Mouse (Mus musculus): Measurements from ENCODE around the gene Ciapin1. TPM values are rescaled to one million over a fixed set of nuclear protein-coding genes. Genes with fewer than 3 reads are reported as not detected.

Gene Ciapin1
- total and polyA plus RNA-seq, 3 experiments, result 122 to 263 TPM; not detected in 1

- no peak within 1 kb of the TSS for H3K4me3 ChIP-seq (ENCODE audit: control insufficient read depth in 1 of 2, insufficient read depth in 1 of 2, low read depth in 2 of 2, low read length in 2 of 2)
- no peak for DNase-seq (ENCODE audit: low read depth, low spot score)
- no peak within 1 kb of the TSS for H3K9ac ChIP-seq (ENCODE audit: control insufficient read depth, low read depth, low read length, poor library complexity, severe bottlenecking)
- no peaks in the 10 kb centered on the region for H3K36me3 ChIP-seq (ENCODE audit: control insufficient read depth in 1 of 2, insufficient read depth in 2 of 2, low read length in 2 of 2)
- no peaks in the 10 kb centered on the region for H3K9me3 ChIP-seq (replicated peaks; ENCODE audit: insufficient read depth, low read length)
- no peak for TF ChIP-seq KAT2A (conservative IDR thresholded peaks at IDR 0.05; ENCODE audit: low read depth, low read length)
- TF ChIP-seq UBTF (IDR thresholded peaks at IDR 0.05; ENCODE audit: borderline replicate concordance, insufficient read depth, low read depth, low read length), result no peak
- TF ChIP-seq GATA1 (IDR thresholded peaks at IDR 0.05; ENCODE audit: low read depth, low read length), result no peak
- no peak for TF ChIP-seq NELFE (IDR thresholded peaks at IDR 0.05; ENCODE audit: low read depth, low read length)
- no peaks in the 10 kb centered on the region for H3K4me1 ChIP-seq (ENCODE audit: control insufficient read depth in 1 of 2, insufficient read depth in 2 of 2, low read length in 2 of 2)
- H3K79me2 ChIP-seq (ENCODE audit: control insufficient read depth, insufficient read depth, low read length, poor library complexity), result no peaks in the 10 kb centered on the region
- no peak within 1 kb of the TSS for H3K27ac ChIP-seq (ENCODE audit: control insufficient read depth, low read depth, low read length)
- 0 out of 4 replicates have a peak, but pooled peaks cover 0 to 1% of the 10 kb centered on the region in 2 experiments for H3K27me3 ChIP-seq (ENCODE audit: control insufficient read depth in 1 of 2, insufficient read depth in 2 of 2, low read length in 2 of 2)
Measured at GRCm38 (mm10) chr8:94771941-94772670, 66.1 kb downstream of the Ciapin1 start, which contains the start of gene Cx3cl1. Gene Cx3cl1 (plus strand): TSS chr8:94772009.

- Histone ChIP-seq H3K27ac (ENCODE audit: control insufficient read depth, low read depth, low read length) (no peak overlapping the region), H3K36me3 (ENCODE audit: control insufficient read depth in 1 of 2, insufficient read depth in 2 of 2, low read length in 2 of 2) (no peaks in the 10 kb centered on the region), H3K9ac (ENCODE audit: control insufficient read depth, low read depth, low read length, poor library complexity, severe bottlenecking) (no peak overlapping the region), H3K4me3 (ENCODE audit: control insufficient read depth in 1 of 2, insufficient read depth in 1 of 2, low read depth in 2 of 2, low read length in 2 of 2) (no peak overlapping the region), H3K4me1 (ENCODE audit: control insufficient read depth in 1 of 2, insufficient read depth in 2 of 2, low read length in 2 of 2) (no peaks in the 10 kb centered on the region), H3K27me3 (ENCODE audit: control insufficient read depth in 1 of 2, insufficient read depth in 2 of 2, low read length in 2 of 2) (peaks cover 0 to 6% of the 10 kb centered on the region in 2 experiments; a peak in 2 of 4 replicates), H3K79me2 (ENCODE audit: control insufficient read depth, insufficient read depth, low read length, poor library complexity) (no peaks in the 10 kb centered on the region), H3K9me3 (replicated peaks; ENCODE audit: insufficient read depth, low read length) (no peaks in the 10 kb centered on the region)
- no peak for DNase-seq (ENCODE audit: low read depth, low spot score)
- no peak for TF ChIP-seq ZMIZ1 (IDR thresholded peaks at IDR 0.05; ENCODE audit: low read depth, low read length)
- no peak for TF ChIP-seq ZKSCAN1 (IDR thresholded peaks at IDR 0.05; ENCODE audit: low read depth, low read length)
- TF ChIP-seq TBP (IDR thresholded peaks at IDR 0.05; ENCODE audit: low read depth, low read length), result no peak
- TF ChIP-seq JUND (IDR thresholded peaks at IDR 0.05; ENCODE audit: low read depth, low read length), result no peak
- TF ChIP-seq RCOR1 (IDR thresholded peaks at IDR 0.05; ENCODE audit: low read depth, low read length), result no peak
- TF ChIP-seq MEF2A (IDR thresholded peaks at IDR 0.05; ENCODE audit: extremely low read depth, insufficient replicate concordance, low read depth, low read length, poor library complexity, severe bottlenecking), result no peak
- no peak for TF ChIP-seq ELF1 (IDR thresholded peaks at IDR 0.05; ENCODE audit: low read depth, low read length)
Measured at GRCm38 (mm10) chr8:94770945-94771344, 67.2 kb downstream of the Ciapin1 start.

Other genes starting within 250 kb of the Ciapin1 start
- gene Rspry1, start 236.4 kb downstream of the Ciapin1 start, total RNA-seq (2012; rRNA removed), result 32.2 and 34.1 TPM in 2 replicates
- 10 to 100 TPM in 1 of 2 experiments, not detected in 1; 24.5 TPM for gene Rspry1, start 236.4 kb downstream of the Ciapin1 start, polyA plus RNA-seq (2012; ENCODE audit: insufficient read depth in 1 of 2, insufficient read length in 2 of 2, low read depth in 1 of 2, low replicate concordance in 2 of 2, missing spikeins in 1 of 2)
- 43.3 and 46.3 TPM in 2 replicates for gene Fam192a, start 236.4 kb downstream of the Ciapin1 start, total RNA-seq (2012; rRNA removed)
- gene Fam192a, start 236.4 kb downstream of the Ciapin1 start, polyA plus RNA-seq (2012; ENCODE audit: insufficient read depth in 1 of 2, insufficient read length in 2 of 2, low read depth in 1 of 2, low replicate concordance in 2 of 2, missing spikeins in 1 of 2), result 10 to 100 TPM in 1 of 2 experiments, not detected in 1; 88.1 TPM
- gene Arl2bp, start 171.8 kb downstream of the Ciapin1 start, total RNA-seq (2012; rRNA removed), result 43.8 and 46.7 TPM in 2 replicates
- gene Arl2bp, start 171.8 kb downstream of the Ciapin1 start, polyA plus RNA-seq (2012; ENCODE audit: insufficient read depth in 1 of 2, insufficient read length in 2 of 2, low read depth in 1 of 2, low replicate concordance in 2 of 2, missing spikeins in 1 of 2), result 100 to 1,000 TPM in 1 of 2 experiments, 10 to 100 TPM in 1; 96.1 to 515 TPM
- not detected in 2 replicates for gene Pllp, start 142.1 kb downstream of the Ciapin1 start, total RNA-seq (2012; rRNA removed)
- gene Pllp, start 142.1 kb downstream of the Ciapin1 start, polyA plus RNA-seq (2012; ENCODE audit: insufficient read depth in 1 of 2, insufficient read length in 2 of 2, low read depth in 1 of 2, low replicate concordance in 2 of 2, missing spikeins in 1 of 2), result under 1 TPM in 1 of 2 experiments, not detected in 1; 0.06 TPM
- not detected in 2 replicates for gene Ccl22, start 92.8 kb downstream of the Ciapin1 start, total RNA-seq (2012; rRNA removed)
- gene Ccl22, start 92.8 kb downstream of the Ciapin1 start, polyA plus RNA-seq (2012; ENCODE audit: insufficient read depth in 1 of 2, insufficient read length in 2 of 2, low read depth in 1 of 2, low replicate concordance in 2 of 2, missing spikeins in 1 of 2), result under 1 TPM in 1 of 2 experiments, not detected in 1; 0.06 TPM
- not detected in 2 replicates for gene Cx3cl1, start 66.3 kb downstream of the Ciapin1 start, total RNA-seq (2012; rRNA removed)
- not detected for gene Cx3cl1, start 66.3 kb downstream of the Ciapin1 start, polyA plus RNA-seq (2012; ENCODE audit: insufficient read depth in 1 of 2, insufficient read length in 2 of 2, low read depth in 1 of 2, low replicate concordance in 2 of 2, missing spikeins in 1 of 2)
- gene Ccl17, start 27.9 kb downstream of the Ciapin1 start, total RNA-seq (2012; rRNA removed), result 1.2 TPM in 1 of 2 replicates, not detected in the other
- under 1 TPM in 1 of 2 experiments, not detected in 1; 0.43 TPM for gene Ccl17, start 27.9 kb downstream of the Ciapin1 start, polyA plus RNA-seq (2012; ENCODE audit: insufficient read depth in 1 of 2, insufficient read length in 2 of 2, low read depth in 1 of 2, low replicate concordance in 2 of 2, missing spikeins in 1 of 2)
- gene Coq9, start within 50 bp of the Ciapin1 start, total RNA-seq (2012; rRNA removed), result 84.6 and 91.9 TPM in 2 replicates
- 100 to 1,000 TPM in 1 of 2 experiments, not detected in 1; 169 TPM for gene Coq9, start within 50 bp of the Ciapin1 start, polyA plus RNA-seq (2012; ENCODE audit: insufficient read depth in 1 of 2, insufficient read length in 2 of 2, low read depth in 1 of 2, low replicate concordance in 2 of 2, missing spikeins in 1 of 2)
- gene Polr2c, start 19.1 kb upstream of the Ciapin1 start, total RNA-seq (2012; rRNA removed), result 92.0 and 92.5 TPM in 2 replicates
- 100 to 1,000 TPM; 151 to 181 TPM for gene Polr2c, start 19.1 kb upstream of the Ciapin1 start, polyA plus RNA-seq (2012; ENCODE audit: insufficient read depth in 1 of 2, insufficient read length in 2 of 2, low read depth in 1 of 2, low replicate concordance in 2 of 2, missing spikeins in 1 of 2)
- gene Dok4, start 38.0 kb upstream of the Ciapin1 start, total RNA-seq (2012; rRNA removed), result 1.5 TPM in 2 replicates
- gene Dok4, start 38.0 kb upstream of the Ciapin1 start, polyA plus RNA-seq (2012; ENCODE audit: insufficient read depth in 1 of 2, insufficient read length in 2 of 2, low read depth in 1 of 2, low replicate concordance in 2 of 2, missing spikeins in 1 of 2), result 1 to 10 TPM in 1 of 2 experiments, not detected in 1; 3.2 TPM
- 1.6 and 1.7 TPM in 2 replicates for gene Ccdc102a, start 79.7 kb upstream of the Ciapin1 start, total RNA-seq (2012; rRNA removed)
- gene Ccdc102a, start 79.7 kb upstream of the Ciapin1 start, polyA plus RNA-seq (2012; ENCODE audit: insufficient read depth in 1 of 2, insufficient read length in 2 of 2, low read depth in 1 of 2, low replicate concordance in 2 of 2, missing spikeins in 1 of 2), result 1 to 10 TPM in 1 of 2 experiments, not detected in 1; 6.8 TPM
- 0.04 and 0.07 TPM in 2 replicates for gene Adgrg5, start 85.3 kb upstream of the Ciapin1 start, total RNA-seq (2012; rRNA removed)
- 1 to 10 TPM in 1 of 2 experiments, not detected in 1; 1.3 TPM for gene Adgrg5, start 85.3 kb upstream of the Ciapin1 start, polyA plus RNA-seq (2012; ENCODE audit: insufficient read depth in 1 of 2, insufficient read length in 2 of 2, low read depth in 1 of 2, low replicate concordance in 2 of 2, missing spikeins in 1 of 2)
- 4.2 and 7.2 TPM in 2 replicates for gene Adgrg1, start 136.4 kb upstream of the Ciapin1 start, total RNA-seq (2012; rRNA removed)
- 10 to 100 TPM in 1 of 2 experiments, not detected in 1; 33.2 TPM for gene Adgrg1, start 136.4 kb upstream of the Ciapin1 start, polyA plus RNA-seq (2012; ENCODE audit: insufficient read depth in 1 of 2, insufficient read length in 2 of 2, low read depth in 1 of 2, low replicate concordance in 2 of 2, missing spikeins in 1 of 2)
- not detected in 2 replicates for gene Adgrg3, start 179.3 kb upstream of the Ciapin1 start, total RNA-seq (2012; rRNA removed)
- gene Adgrg3, start 179.3 kb upstream of the Ciapin1 start, polyA plus RNA-seq (2012; ENCODE audit: insufficient read depth in 1 of 2, insufficient read length in 2 of 2, low read depth in 1 of 2, low replicate concordance in 2 of 2, missing spikeins in 1 of 2), result under 1 TPM in 1 of 2 experiments, not detected in 1; 0.08 TPM
- gene Drc7, start 216.7 kb upstream of the Ciapin1 start, total RNA-seq (2012; rRNA removed), result 0.04 TPM in 1 of 2 replicates, not detected in the other
- under 1 TPM in 1 of 2 experiments, not detected in 1; 0.07 TPM for gene Drc7, start 216.7 kb upstream of the Ciapin1 start, polyA plus RNA-seq (2012; ENCODE audit: insufficient read depth in 1 of 2, insufficient read length in 2 of 2, low read depth in 1 of 2, low replicate concordance in 2 of 2, missing spikeins in 1 of 2)
- gene Katnb1, start 242.8 kb upstream of the Ciapin1 start, total RNA-seq (2012; rRNA removed), result 13.6 and 14.2 TPM in 2 replicates
- gene Katnb1, start 242.8 kb upstream of the Ciapin1 start, polyA plus RNA-seq (2012; ENCODE audit: insufficient read depth in 1 of 2, insufficient read length in 2 of 2, low read depth in 1 of 2, low replicate concordance in 2 of 2, missing spikeins in 1 of 2), result 10 to 100 TPM in 1 of 2 experiments, not detected in 1; 23.8 TPM

Measured in MEL (cell line).